Mouse (Mus musculus) forebrain, embryonic 12.5 days (tissue): Measurements from ENCODE around the gene Gja5. TPM values are rescaled to one million over a fixed set of nuclear protein-coding genes. Genes with fewer than 3 reads are reported as not detected.

Source experiments
- polyA plus RNA-seq: library from polyadenylated mRNA; unstranded; fragments of >200 nt; fragmentation: Nextera tagmentation; extraction: Ambion mirVana; gene quantifications from 2 replicates; pipeline ENCODE4 v1.2.1, GENCODE M21; 2016

Gja5 gene
- polyA plus RNA-seq, 1 experiment from 2014 or later: 2.9 TPM

Other genes with a start within 250 kb of the Gja5 start
- 0.51 and 0.77 TPM in 2 replicates for gene Ankrd35, start 234.6 kb upstream of the Gja5 start, polyA plus RNA-seq
- gene Pias3, start 208.3 kb upstream of the Gja5 start, polyA plus RNA-seq: 42.2 and 43.4 TPM in 2 replicates
- 7.5 and 8.7 TPM in 2 replicates for gene Nudt17, start 196.1 kb upstream of the Gja5 start, polyA plus RNA-seq
- 42.1 and 43.0 TPM in 2 replicates for gene Polr3c, start 177.1 kb upstream of the Gja5 start, polyA plus RNA-seq
- 79.9 and 86.2 TPM in 2 replicates for gene Rnf115, start 177.0 kb upstream of the Gja5 start, polyA plus RNA-seq
- not detected in 2 replicates for gene Pdzk1, start 75.4 kb upstream of the Gja5 start, polyA plus RNA-seq
- gene Cd160, start 75.3 kb upstream of the Gja5 start, polyA plus RNA-seq: 0.19 and 0.21 TPM in 2 replicates
- gene Gpr89, start 653 bp downstream of the Gja5 start, polyA plus RNA-seq: 38.2 and 42.8 TPM in 2 replicates
- gene Gja8, start 21.3 kb downstream of the Gja5 start, polyA plus RNA-seq: 0.03 TPM in 1 of 2 replicates, not detected in the other